Mouse (Mus musculus): ENCODE measurements around the gene Top2b. TPM values are rescaled to one million over a fixed set of nuclear protein-coding genes. Genes with fewer than 3 reads are reported as not detected.

The Top2b gene
- polyA plus RNA-seq, 1 experiment from 2014 or later = 49.5 TPM

DNA sequence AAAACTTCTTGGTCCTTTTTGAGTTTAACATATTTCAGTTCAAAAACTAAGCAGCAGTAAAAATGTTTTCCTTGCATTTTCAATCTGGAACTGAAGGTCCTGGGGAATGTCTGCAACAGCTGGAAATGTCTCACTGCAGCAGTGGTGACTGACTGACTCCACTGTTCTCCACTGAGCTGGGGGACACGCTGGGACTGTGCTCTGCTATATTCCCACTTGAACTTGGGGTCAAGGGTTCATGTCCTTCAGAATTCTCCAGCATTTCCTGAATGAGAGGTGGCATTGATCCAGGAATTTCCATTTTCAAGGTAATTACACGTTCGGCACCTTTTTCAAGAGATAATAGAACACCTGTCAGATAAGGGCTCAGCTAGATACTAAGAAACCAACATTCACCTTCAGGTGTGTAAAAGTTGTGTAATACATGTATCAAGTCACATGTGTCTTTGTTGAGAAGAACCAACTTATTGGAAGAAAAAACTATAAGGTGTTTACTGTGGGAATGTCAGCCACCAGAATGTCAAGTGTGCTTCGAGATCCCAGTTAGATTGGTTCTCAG, 67.0 kb downstream of the Top2b start:
- Histone ChIP-seq H3K4me2 (no peak overlapping the region), H3K36me3 (peaks cover 85% of the 10 kb centered on the region), H3K4me3 (replicated peaks) (no peak overlapping the region), H3K27me3 (no peaks in the 10 kb centered on the region), H3K9ac (no peak overlapping the region), H3K9me3 (replicated peaks) (no peaks in the 10 kb centered on the region), H3K27ac (no peak overlapping the region), H3K4me1 (no peaks in the 10 kb centered on the region)
- ATAC-seq (replicated peaks; ENCODE audit: low FRiP score) = no peak
- WGBS = 74% methylated on average over 4 of the region's 4 CpGs

GRCm38 (mm10) chr14:16432550-16432949, 67.6 kb downstream of the Top2b start:
- Histone ChIP-seq H3K4me1 (no peaks in the 10 kb centered on the region), H3K36me3 (peaks cover 85% of the 10 kb centered on the region), H3K4me2 (no peak overlapping the region), H3K9me3 (replicated peaks) (no peaks in the 10 kb centered on the region), H3K27me3 (no peaks in the 10 kb centered on the region), H3K4me3 (replicated peaks) (no peak overlapping the region), H3K27ac (no peak overlapping the region), H3K9ac (no peak overlapping the region)
- no peak for ATAC-seq (replicated peaks; ENCODE audit: low FRiP score)
- WGBS = 87% methylated on average over 3 of the region's 3 CpGs

DNA sequence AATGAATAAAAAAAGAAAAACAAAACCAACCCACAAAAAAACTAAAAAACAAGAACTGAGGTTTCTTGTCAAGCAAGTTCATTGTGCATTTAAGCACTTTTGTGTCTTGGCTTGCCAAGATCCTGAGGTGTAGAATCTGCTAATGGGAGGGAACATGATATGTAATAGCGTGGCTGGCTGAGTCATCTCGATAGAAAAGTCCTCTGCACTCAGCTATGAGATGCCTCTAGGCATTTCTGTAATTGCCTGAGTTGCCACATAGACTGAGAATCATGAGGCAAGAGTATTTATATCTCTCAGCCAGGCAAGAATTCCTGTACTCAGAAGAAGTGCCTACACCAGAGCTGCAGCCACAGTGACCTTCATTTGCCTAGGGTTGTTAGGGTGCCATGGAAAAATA, 68.2 kb downstream of the Top2b start:
- no peak for ATAC-seq (replicated peaks; ENCODE audit: low FRiP score)
- Histone ChIP-seq H3K27me3 (no peaks in the 10 kb centered on the region), H3K9ac (no peak overlapping the region), H3K36me3 (peaks cover 89% of the 10 kb centered on the region), H3K9me3 (replicated peaks) (no peaks in the 10 kb centered on the region), H3K4me3 (replicated peaks) (no peak overlapping the region), H3K4me1 (no peaks in the 10 kb centered on the region), H3K27ac (no peak overlapping the region), H3K4me2 (no peak overlapping the region)
- WGBS = 70% methylated on average over 2 of the region's 2 CpGs

DNA sequence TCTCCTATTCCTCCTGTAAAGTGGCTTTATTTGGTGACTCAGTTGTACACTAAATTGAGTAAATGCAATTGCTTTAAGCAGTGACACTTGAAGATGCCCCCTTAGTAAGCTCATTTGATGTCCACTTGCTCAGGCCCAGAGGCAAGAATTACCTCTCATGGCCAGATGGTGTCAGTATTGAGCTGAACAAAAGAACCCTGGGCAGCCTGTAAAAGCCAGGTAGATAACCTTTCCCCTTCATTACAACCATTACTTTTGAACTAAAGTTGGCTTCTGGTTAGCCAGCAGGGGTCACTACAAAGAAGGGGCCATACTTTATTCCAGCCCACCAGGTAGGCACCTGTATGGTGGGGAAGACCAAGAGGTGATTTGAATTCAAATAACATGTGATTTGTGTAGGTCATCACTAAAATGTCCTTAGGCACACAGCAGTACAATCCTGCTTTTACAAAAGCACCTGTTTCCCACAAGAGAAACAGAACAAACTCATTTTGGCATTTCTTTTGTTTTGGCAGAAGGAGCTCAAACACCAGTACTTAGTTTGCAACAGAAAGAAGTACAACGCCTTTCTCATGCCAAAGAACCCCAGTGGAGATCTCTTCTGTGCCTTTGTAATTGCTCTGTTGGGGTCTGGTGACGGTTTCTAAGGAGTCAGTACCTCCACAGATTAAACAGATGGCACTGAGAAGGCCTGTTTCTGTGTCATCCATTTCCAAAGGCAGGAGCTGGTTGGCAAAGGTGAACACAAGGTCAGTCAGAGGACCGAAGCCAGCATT, 69.6 kb downstream of the Top2b start:
- 0 out of 2 replicates have a peak, but pooled peaks cover 2% of the 10 kb centered on the region for H3K4me1 ChIP-seq
- no peak for ATAC-seq (replicated peaks; ENCODE audit: low FRiP score)

DNA sequence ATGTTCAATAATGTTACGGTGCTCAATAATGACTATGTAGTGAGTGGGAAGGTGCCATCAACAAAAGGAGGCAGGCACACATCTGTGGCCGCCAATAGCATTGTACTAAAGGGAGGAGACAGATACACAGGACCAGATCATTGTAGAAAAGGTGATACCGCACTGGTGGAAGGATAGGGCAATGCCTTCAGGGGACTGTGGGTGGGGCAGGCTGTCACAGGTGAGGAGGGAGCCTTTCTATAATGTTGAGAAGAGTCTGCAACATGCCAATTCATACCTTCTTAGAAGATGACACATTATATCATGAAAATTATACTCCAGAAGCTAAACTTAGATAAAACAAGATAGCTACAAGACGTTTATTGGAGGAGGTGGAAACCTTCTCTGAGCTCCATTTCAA, 72.4 kb downstream of the Top2b start:
- 94% methylated on average over 4 of the region's 4 CpGs for WGBS

More for the DNA sequence above, 69.6 kb downstream of the Top2b start:
- no peak overlapping the region for H3K27ac ChIP-seq
- no peak overlapping the region for H3K4me3 ChIP-seq (replicated peaks)
- no peak overlapping the region for H3K9ac ChIP-seq
- H3K36me3 ChIP-seq = peaks cover 80% of the 10 kb centered on the region
- 79% methylated on average over 3 of the region's 3 CpGs for WGBS
- H3K27me3 ChIP-seq = no peaks in the 10 kb centered on the region
- H3K9me3 ChIP-seq (replicated peaks) = no peaks in the 10 kb centered on the region
- no peak overlapping the region for H3K4me2 ChIP-seq

GRCm38 (mm10) chr14:16439385-16440126, 74.6 kb downstream of the Top2b start:
- H3K4me1 ChIP-seq = 0 out of 2 replicates have a peak, but pooled peaks cover 6% of the 10 kb centered on the region
- H3K4me2 ChIP-seq = no peak overlapping the region
- H3K36me3 ChIP-seq = peaks cover 64% of the 10 kb centered on the region
- H3K9ac ChIP-seq = no peak overlapping the region
- H3K27ac ChIP-seq = no peak overlapping the region; the same call in 1 of the 2 replicates
- no peak for ATAC-seq (replicated peaks; ENCODE audit: low FRiP score)
- H3K27me3 ChIP-seq = no peaks in the 10 kb centered on the region
- H3K4me3 ChIP-seq (replicated peaks) = no peak overlapping the region
- WGBS = 51% methylated on average over 6 of the region's 6 CpGs
- H3K9me3 ChIP-seq (replicated peaks) = no peaks in the 10 kb centered on the region

More for the DNA sequence above, 72.4 kb downstream of the Top2b start:
- Histone ChIP-seq H3K36me3 (peaks cover 71% of the 10 kb centered on the region), H3K9me3 (replicated peaks) (no peaks in the 10 kb centered on the region), H3K9ac (no peak overlapping the region), H3K27me3 (no peaks in the 10 kb centered on the region), H3K4me3 (replicated peaks) (no peak overlapping the region), H3K4me1 (0 out of 2 replicates have a peak, but pooled peaks cover 6% of the 10 kb centered on the region), H3K4me2 (no peak overlapping the region), H3K27ac (no peak overlapping the region)
- no peak for ATAC-seq (replicated peaks; ENCODE audit: low FRiP score)

DNA sequence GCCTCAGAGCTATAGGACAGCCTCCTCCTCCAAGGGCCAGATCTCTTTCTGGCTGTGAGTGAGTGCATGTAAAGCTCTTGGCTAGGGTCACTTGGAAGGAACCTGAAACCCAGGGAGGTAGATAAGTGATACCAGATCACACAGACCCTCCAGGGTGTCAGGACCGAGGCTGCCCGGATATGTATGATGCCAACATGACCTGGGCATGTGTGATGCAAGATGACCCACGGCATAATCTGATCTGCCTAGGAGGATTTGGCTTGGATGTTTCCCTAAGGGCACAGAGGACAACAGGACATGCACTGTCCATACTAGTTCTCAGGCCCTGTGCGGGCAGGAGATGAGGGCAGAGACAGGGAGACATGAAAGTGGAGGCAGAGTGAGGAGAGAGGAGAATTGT, 79.9 kb downstream of the Top2b start:
- H3K4me2 ChIP-seq = no peak overlapping the region
- peaks cover 43% of the 10 kb centered on the region for H3K36me3 ChIP-seq
- H3K4me3 ChIP-seq (replicated peaks) = no peak overlapping the region
- H3K9ac ChIP-seq = no peak overlapping the region
- WGBS = 64% methylated on average over 4 of the region's 4 CpGs
- H3K27ac ChIP-seq = no peak overlapping the region
- 0 out of 2 replicates have a peak, but pooled peaks cover 1% of the 10 kb centered on the region for H3K4me1 ChIP-seq
- H3K9me3 ChIP-seq (replicated peaks) = no peaks in the 10 kb centered on the region
- no peak for ATAC-seq (replicated peaks; ENCODE audit: low FRiP score)
- H3K27me3 ChIP-seq = no peaks in the 10 kb centered on the region

DNA sequence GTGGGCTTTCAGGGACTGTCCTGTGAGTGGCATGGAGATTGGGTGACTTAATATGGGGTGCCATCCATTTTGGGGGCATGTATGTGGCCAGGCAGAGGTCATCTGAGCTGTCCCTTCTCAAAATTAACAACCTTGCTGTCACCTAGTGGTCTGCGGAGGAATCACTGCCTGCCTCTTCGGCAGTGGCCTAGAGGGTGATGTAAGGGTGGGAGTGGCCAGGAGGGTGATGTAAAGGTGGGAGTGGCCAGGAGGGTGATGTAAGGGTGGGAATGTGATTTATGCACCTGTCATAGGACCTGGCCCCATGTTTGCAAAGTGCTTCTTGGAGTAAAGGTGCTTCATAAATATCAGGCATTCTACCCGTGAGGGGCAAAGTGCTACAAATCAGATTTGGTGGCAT, 82.6 kb downstream of the Top2b start:
- no peak overlapping the region for H3K9ac ChIP-seq
- H3K27ac ChIP-seq = no peak overlapping the region
- peaks cover 24% of the 10 kb centered on the region for H3K36me3 ChIP-seq
- H3K4me3 ChIP-seq (replicated peaks) = no peak overlapping the region
- no peak overlapping the region for H3K4me2 ChIP-seq
- ATAC-seq (replicated peaks; ENCODE audit: low FRiP score) = peak; percentile 20; the same call in 1 of the 2 replicates
- WGBS = 32% methylated on average over 3 of the region's 3 CpGs
- H3K9me3 ChIP-seq (replicated peaks) = no peaks in the 10 kb centered on the region
- H3K4me1 ChIP-seq = no peaks in the 10 kb centered on the region
- no peaks in the 10 kb centered on the region for H3K27me3 ChIP-seq

- no peak overlapping the region for H3K4me3 ChIP-seq (replicated peaks)
- no peaks in the 10 kb centered on the region for H3K27me3 ChIP-seq
- H3K27ac ChIP-seq = no peak overlapping the region
- no peak overlapping the region for H3K9ac ChIP-seq
- WGBS = 40% methylated on average over 4 of the region's 4 CpGs
- no peaks in the 10 kb centered on the region for H3K4me1 ChIP-seq
- no peak overlapping the region for H3K4me2 ChIP-seq
- no peaks in the 10 kb centered on the region for H3K9me3 ChIP-seq (replicated peaks)
- peak; percentile 96 for ATAC-seq (replicated peaks; ENCODE audit: low FRiP score)
- peaks cover 16% of the 10 kb centered on the region for H3K36me3 ChIP-seq
These were observed 83.4 kb downstream of the Top2b start for GRCm38 (mm10) chr14:16448269-16448987.

GRCm38 (mm10) chr14:16478606-16479323, 113.8 kb downstream of the Top2b start:
- Histone ChIP-seq H3K9ac (no peak overlapping the region), H3K4me2 (no peak overlapping the region), H3K27me3 (no peaks in the 10 kb centered on the region), H3K27ac (no peak overlapping the region), H3K36me3 (no peaks in the 10 kb centered on the region), H3K4me3 (replicated peaks) (no peak overlapping the region), H3K4me1 (peaks cover 12% of the 10 kb centered on the region), H3K9me3 (replicated peaks) (no peaks in the 10 kb centered on the region)
- 66% methylated on average over 1 of the region's 1 CpGs for WGBS
- no peak for ATAC-seq (replicated peaks; ENCODE audit: low FRiP score)

DNA sequence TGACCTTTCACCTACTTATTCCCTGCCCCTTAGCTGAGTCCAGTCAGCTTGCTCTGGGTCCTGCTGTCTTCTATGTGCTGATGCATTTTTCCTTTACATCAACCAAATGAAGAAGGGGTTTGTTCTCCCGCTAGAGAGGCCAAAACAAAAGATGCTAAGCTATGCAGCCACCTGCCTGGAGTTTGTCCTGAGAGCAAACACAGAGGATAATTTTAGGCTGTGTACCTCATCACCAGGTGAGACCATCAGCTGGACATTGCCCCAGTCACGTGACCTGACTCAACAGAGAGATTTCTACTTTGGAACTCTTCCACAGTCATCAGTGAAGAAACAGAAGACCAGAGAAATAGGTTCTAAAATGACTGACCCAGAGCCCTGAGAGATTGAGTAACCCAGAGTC, 114.5 kb downstream of the Top2b start:
- Histone ChIP-seq H3K4me1 (peaks cover 19% of the 10 kb centered on the region), H3K4me3 (replicated peaks) (no peak overlapping the region), H3K4me2 (no peak overlapping the region), H3K27ac (no peak overlapping the region), H3K9me3 (replicated peaks) (no peaks in the 10 kb centered on the region), H3K36me3 (no peaks in the 10 kb centered on the region), H3K9ac (no peak overlapping the region), H3K27me3 (no peaks in the 10 kb centered on the region)
- ATAC-seq (replicated peaks; ENCODE audit: low FRiP score) = no peak
- 88% methylated on average over 2 of the region's 2 CpGs for WGBS
